Mouse (Mus musculus) midbrain, embryonic 16.5 days (tissue): ENCODE data around the gene Sigmar1. TPM values are rescaled to one million over a fixed set of nuclear protein-coding genes. Genes with fewer than 3 reads are reported as not detected.
A peak's percentile ranks its signal among the peaks of the same experiment; 100 is the strongest.
"Not testable (repeated sequence)": the region's sequence is repeated elsewhere in the genome, so short reads cannot be mapped to it uniquely, and the experiment has no call there.

ENCODE experiments used
- ATAC-seq: fragments of 200-750 bp; cut with Nextera tagmentation; 2 replicates; pipeline ENCODE4 v1.8.0; 2017; ENCODE audit warnings: moderate TSS enrichment
- H3K27ac ChIP-seq: fragments of 300-500 bp; sonication (generic); 2 replicates; pipeline ENCODE4 v1.5.1; 2014; ENCODE audit warnings: mild to moderate bottlenecking, low read length, mixed read lengths
- H3K27me3 ChIP-seq: fragments of 300-500 bp; sonication (generic); 2 replicates; pipeline ENCODE4 v1.6.1; 2014; ENCODE audit warnings: low read depth, low read length, mixed read lengths; ENCODE audit not compliant: control insufficient read depth, insufficient read depth
- H3K36me3 ChIP-seq: fragments of 300-500 bp; sonication (generic); 2 replicates; pipeline ENCODE4 v1.6.1; 2014; ENCODE audit warnings: mild to moderate bottlenecking, low read length, moderate library complexity, mixed read lengths; ENCODE audit not compliant: control insufficient read depth, insufficient read depth
- H3K4me1 ChIP-seq: fragments of 300-500 bp; sonication (generic); 2 replicates; pipeline ENCODE4 v1.6.1; 2014; ENCODE audit warnings: mild to moderate bottlenecking, low read length, mixed read lengths; ENCODE audit not compliant: control insufficient read depth, insufficient read depth
- H3K4me2 ChIP-seq: fragments of 300-500 bp; sonication (generic); 2 replicates; pipeline ENCODE4 v1.6.1; 2014; ENCODE audit warnings: mild to moderate bottlenecking, low read length, mixed read lengths
- H3K4me3 ChIP-seq: fragments of 300-500 bp; sonication (generic); 2 replicates; pipeline ENCODE4 v1.5.1; 2014; ENCODE audit warnings: low read depth, mild to moderate bottlenecking, low read length, moderate library complexity, mixed read lengths
- H3K9ac ChIP-seq: fragments of 300-500 bp; sonication (generic); 2 replicates; pipeline ENCODE4 v1.6.1; 2014; ENCODE audit warnings: low read depth, low read length, mixed read lengths
- H3K9me3 ChIP-seq: fragments of 300-500 bp; sonication (generic); replicated peaks from 2 replicates; pipeline ENCODE4 v1.6.1; 2014; ENCODE audit warnings: mild to moderate bottlenecking, low read length, mixed read lengths; ENCODE audit not compliant: control insufficient read depth, poor library complexity, severe bottlenecking
- WGBS: fragments of 180-500 bp; shearing (Covaris S2); extraction: QIAGEN DNeasy Blood & Tissue Kit; methylation state at CpG from one replicate; pipeline ENCODE4 v1.1.7; 2014; 5-methylcytosine and 5-hydroxymethylcytosine counted together
- polyA plus RNA-seq: library from polyadenylated mRNA; unstranded; fragments of >200 nt; fragmentation: Nextera tagmentation; extraction: Ambion mirVana; gene quantifications from 2 replicates; pipeline ENCODE4 v1.2.1, GENCODE M21; 2015

The Sigmar1 gene
- polyA plus RNA-seq, 1 experiment from 2014 or later = 65.1 TPM

DNA sequence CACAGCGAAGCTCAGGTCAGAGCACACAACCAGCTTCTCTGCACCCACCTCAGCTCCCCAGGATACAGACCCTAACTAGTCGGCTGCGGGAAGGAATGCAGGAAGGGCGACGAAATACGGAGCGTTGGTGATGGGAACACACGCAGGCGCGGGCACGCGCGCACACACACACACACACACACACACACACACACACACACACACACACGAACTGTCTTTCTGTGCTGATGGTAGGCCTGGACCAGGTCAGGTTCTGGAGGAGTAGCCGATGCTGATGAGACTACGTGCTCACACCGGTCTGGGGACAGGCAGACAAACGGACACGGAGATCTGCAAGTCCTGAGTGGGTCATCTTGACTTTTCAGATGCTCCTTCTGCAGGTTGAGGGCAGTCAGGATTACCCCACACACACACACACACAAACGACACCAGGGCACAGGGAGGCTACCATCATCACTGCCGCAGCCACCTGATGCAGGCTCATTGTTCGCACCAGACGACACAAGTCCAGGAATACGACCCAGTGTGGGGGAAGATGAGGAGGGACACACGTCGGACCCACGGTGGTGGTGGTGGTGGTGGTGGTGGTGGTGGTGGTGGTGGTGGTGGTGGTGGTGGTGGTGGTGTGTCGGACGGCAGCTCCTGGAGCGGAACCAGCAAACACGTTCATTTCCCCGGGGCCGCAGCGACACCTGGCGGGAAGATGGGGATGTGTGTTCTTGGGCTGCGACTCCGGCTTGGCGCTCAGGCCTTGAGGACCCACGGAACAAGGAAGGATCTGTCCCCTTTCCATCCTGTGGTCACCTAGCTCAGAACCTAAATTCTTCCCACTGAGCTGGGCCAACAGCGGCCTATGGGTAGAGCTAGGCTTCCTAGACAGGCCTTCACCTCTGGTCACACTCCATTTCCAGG lies 58.8 kb downstream of the Sigmar1 start, which contains the start of gene Cntfr:
TSS of gene Cntfr (minus strand) at position 160 of the 912 bp plus-strand sequence.
- ATAC-seq = 0 out of 2 replicates have a peak, but pooled peaks have one; percentile 62
- not testable (repeated sequence) for H3K4me3 ChIP-seq

DNA sequence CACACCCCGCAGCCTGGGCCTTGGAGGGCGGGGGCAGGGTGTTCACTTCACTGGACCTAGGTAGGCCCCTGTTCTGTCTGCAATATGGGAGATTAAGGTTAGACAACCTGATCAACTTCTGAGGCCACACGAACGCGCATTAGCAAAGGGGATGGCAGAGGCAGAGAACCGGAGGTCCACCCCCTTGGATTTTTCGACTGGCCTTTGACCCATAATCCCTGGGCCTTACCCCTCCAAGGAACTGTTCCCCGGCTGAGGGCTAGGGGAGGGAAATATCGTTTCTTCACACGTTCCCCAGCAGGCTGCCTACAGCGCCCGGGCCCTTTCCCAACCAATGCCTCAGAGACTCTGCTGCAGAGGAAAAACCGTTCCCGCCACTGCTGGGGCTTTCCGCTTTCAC lies 59.5 kb downstream of the Sigmar1 start:
- H3K9me3 ChIP-seq, H3K4me3 ChIP-seq, H3K27me3 ChIP-seq, H3K4me2 ChIP-seq, H3K9ac ChIP-seq, H3K27ac ChIP-seq, H3K36me3 ChIP-seq, H3K4me1 ChIP-seq, ATAC-seq: not testable (repeated sequence)
- WGBS = 8% methylated on average over 11 of the region's 15 CpGs

More for the DNA sequence above, 58.8 kb downstream of the Sigmar1 start, which contains the start of gene Cntfr:
- not testable (repeated sequence) for H3K9me3 ChIP-seq, H3K4me1 ChIP-seq, H3K27ac ChIP-seq, H3K36me3 ChIP-seq, H3K9ac ChIP-seq, H3K27me3 ChIP-seq
- WGBS = 11% methylated on average over 26 of the region's 40 CpGs
- peak within 1 kb of the TSS; percentile 31; the same call in 1 of the 2 replicates for H3K4me2 ChIP-seq

DNA sequence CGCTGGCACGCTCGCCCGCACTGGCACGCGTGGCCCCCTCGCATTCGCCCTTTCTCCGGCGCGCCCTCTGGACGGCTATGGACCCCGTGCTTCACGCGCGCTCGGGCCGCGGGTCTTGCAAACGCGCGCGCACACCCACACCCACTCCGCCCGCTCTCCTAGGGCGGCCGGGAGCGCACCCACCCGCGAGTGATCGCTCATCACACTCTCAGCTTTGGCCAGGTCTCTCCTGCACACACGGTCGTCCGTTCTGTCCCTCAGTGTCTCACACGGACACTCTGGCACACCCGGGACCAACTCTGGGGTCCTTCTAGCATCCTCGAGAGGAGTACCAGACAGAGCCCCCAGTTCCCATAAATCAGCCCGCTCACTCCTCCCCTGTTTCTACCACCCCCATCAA lies 60.2 kb downstream of the Sigmar1 start:
- H3K27me3 ChIP-seq, H3K9me3 ChIP-seq, H3K27ac ChIP-seq, H3K9ac ChIP-seq, ATAC-seq, H3K4me1 ChIP-seq, H3K36me3 ChIP-seq: not testable (repeated sequence)
- 0% methylated on average over 13 of the region's 38 CpGs for WGBS
- peak overlapping the region; percentile 25 for H3K4me3 ChIP-seq
- peak overlapping the region; percentile 31; the same call in 1 of the 2 replicates for H3K4me2 ChIP-seq

DNA sequence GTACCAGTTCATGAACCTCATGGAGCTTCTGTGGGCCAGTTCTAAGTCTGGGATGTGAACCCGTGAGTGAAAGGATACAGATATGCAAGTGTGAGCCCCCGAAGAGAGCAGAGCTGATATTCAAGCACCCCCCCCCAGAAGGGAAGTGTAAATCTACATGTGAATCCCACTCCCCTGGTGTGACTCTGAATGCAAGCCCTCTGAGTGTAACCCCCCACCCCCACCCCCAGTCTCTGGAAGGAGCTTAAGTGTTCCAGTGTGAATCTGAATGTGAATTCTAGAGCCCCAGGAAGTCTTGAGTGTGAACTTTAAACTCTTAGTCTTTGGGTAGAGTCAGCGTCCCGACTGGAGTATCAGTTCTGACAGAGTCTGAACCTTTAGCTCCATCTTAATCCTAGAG lies 62.4 kb downstream of the Sigmar1 start:
- 5% methylated on average over 4 of the region's 4 CpGs for WGBS
- not testable (repeated sequence) for H3K27ac ChIP-seq, H3K36me3 ChIP-seq, H3K4me1 ChIP-seq, ATAC-seq, H3K9ac ChIP-seq, H3K4me3 ChIP-seq, H3K9me3 ChIP-seq, H3K27me3 ChIP-seq
- peak overlapping the region; percentile 21; the same call in 1 of the 2 replicates for H3K4me2 ChIP-seq

DNA sequence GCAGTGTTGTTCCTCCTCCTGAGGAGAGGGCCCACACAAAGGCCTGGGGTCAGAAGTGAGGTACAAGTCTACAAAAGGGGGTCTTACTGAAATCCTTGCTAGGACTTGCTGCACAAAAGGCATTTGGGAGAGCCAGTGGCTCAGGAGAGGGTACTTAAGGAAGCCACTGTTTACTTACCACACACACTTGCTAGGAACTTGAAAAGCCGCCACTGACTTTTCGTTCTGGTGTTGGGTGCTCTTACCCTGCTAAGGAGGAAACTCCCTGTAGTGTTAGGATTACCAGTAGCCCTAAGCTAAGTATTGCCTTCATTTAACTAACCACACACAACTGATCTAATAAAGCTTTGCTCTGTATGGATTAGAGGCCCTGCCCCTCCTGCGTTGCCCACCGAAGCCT lies 65.9 kb downstream of the Sigmar1 start:
- not testable (repeated sequence) for H3K27me3 ChIP-seq, H3K36me3 ChIP-seq, H3K9me3 ChIP-seq, ATAC-seq, H3K4me2 ChIP-seq, H3K4me3 ChIP-seq, H3K9ac ChIP-seq, H3K4me1 ChIP-seq, H3K27ac ChIP-seq
- no CpG with 5 or more reads among the region's 4 CpGs for WGBS

DNA sequence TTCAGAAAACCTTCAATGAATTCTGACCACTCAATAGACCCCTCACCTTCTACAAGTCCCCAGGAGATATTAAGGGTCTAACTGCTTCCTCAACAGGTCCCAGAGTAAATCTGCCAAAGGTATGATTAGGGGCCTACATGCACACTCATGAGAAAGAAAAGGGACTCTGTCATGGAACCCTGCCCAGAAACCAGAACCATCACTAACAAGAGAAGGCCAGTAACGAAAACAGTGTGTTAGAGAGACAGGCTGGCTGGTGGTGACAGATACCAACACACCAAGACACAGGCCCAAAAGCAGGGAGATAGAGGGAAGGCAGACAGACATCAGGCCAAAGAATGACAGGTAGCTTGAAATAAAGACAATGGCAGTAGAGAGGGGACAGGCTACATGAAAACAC lies 67.4 kb downstream of the Sigmar1 start:
- H3K27ac ChIP-seq, H3K27me3 ChIP-seq, H3K9me3 ChIP-seq, H3K4me3 ChIP-seq, ATAC-seq, H3K9ac ChIP-seq, H3K4me1 ChIP-seq, H3K4me2 ChIP-seq, H3K36me3 ChIP-seq: not testable (repeated sequence)
- WGBS = 36% methylated on average over 1 of the region's 1 CpGs

Other genes with a start within 250 kb of the Sigmar1 start
- 15.1 and 18.5 TPM in 2 replicates for gene 1110017D15Rik, start 238.8 kb downstream of the Sigmar1 start, polyA plus RNA-seq
- 16.4 and 21.7 TPM in 2 replicates for gene Fam219a, start 186.6 kb downstream of the Sigmar1 start, polyA plus RNA-seq
- 1.4 and 2.6 TPM in 2 replicates for gene Dnaic1, start 186.4 kb downstream of the Sigmar1 start, polyA plus RNA-seq
- 103 and 120 TPM in 2 replicates for gene Enho, start 115.8 kb downstream of the Sigmar1 start, polyA plus RNA-seq
- gene Cntfr, start 59.1 kb downstream of the Sigmar1 start, polyA plus RNA-seq = 28.1 and 28.3 TPM in 2 replicates
- gene Il11ra1, start 56.2 kb downstream of the Sigmar1 start, polyA plus RNA-seq = 31.5 and 36.3 TPM in 2 replicates
- gene Rpp25l, start 42.6 kb downstream of the Sigmar1 start, polyA plus RNA-seq = 52.3 and 52.4 TPM in 2 replicates
- gene Dctn3, start 33.0 kb downstream of the Sigmar1 start, polyA plus RNA-seq = 295 and 313 TPM in 2 replicates
- gene Arid3c, start 25.0 kb downstream of the Sigmar1 start, polyA plus RNA-seq = 0.58 and 1.2 TPM in 2 replicates
- 52.5 and 58.9 TPM in 2 replicates for gene Galt, start 929 bp downstream of the Sigmar1 start, polyA plus RNA-seq
- gene Ccl27a, start 18.1 kb upstream of the Sigmar1 start, polyA plus RNA-seq = 290 and 302 TPM in 2 replicates
- not detected in 2 replicates for gene Gm21541, start 147.5 kb upstream of the Sigmar1 start, polyA plus RNA-seq
- 13.8 and 14.3 TPM in 2 replicates for gene Gm20878, start 185.4 kb upstream of the Sigmar1 start, polyA plus RNA-seq
- 1.7 and 2.1 TPM in 2 replicates for gene Fam205a4, start 209.9 kb upstream of the Sigmar1 start, polyA plus RNA-seq